Mouse (Mus musculus) natural killer cell, adult 2 months (primary cell): ENCODE data around the gene Mical2.

Experiments used
- DNase-seq, 2 experiments: peaks; one replicate each; pipeline ENCODE4 v3.0.0; 2022; ENCODE audit warnings: low spot score in 2 of 2

Mical2 gene

DNA sequence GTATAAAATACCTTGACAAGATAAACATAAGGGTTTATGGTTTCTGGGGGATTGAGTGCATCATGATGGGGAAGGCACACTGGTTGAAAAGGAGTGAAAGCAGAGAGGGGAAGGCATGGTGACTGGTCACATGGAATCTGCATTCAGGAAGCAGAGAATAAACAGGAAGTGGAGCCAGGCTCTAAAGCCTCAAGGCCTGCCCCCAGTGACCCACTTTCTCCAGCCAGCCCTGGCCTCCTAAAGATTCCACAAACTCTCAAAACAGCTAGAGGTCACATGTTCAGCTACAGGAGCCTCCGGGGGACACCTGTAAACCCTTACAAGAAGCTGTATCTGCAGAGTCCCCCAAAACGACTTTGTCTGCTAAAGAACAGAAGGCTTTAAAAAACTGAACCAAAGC, 179.4 kb downstream of the Mical2 start:
- no peak for DNase-seq

DNA sequence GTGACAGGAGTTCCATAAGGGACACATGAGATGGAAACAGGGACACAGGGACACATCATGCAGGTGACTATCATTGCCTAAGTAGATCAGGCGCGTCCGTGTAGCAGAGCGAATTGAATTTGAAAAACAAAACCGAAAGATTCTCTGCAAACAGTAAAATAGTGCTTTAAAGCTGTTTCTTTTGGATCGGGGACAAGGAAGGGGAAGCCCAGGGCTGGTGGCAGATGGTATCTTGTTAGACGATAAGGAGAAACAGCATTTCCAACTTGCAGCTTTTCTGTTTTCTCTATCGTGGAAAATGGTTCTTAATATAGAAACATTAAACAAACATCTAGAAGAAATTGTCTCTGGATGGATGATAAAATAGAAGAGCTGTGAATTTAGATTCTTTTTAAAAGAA, 179.9 kb downstream of the Mical2 start:
- DNase-seq: no peak

DNA sequence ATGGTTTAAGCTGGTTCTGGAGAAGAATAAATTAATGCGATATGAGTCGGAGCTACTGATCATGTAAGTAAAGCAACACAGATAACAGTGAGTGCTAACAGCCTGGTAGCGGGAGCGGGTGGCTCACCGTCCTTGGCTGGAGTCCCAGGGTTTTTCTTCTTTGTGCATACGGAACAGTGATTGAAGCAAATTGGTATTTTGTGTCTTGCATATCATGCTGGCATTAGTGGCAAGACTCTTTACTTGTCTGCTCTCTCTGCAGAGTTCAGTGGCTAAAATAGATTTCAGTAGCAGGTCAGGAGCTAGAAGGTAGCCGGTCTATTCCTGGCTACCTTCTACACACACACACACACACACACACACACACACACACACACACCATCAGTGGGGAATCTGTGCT, 181.9 kb downstream of the Mical2 start:
- DNase-seq: no peak

DNA sequence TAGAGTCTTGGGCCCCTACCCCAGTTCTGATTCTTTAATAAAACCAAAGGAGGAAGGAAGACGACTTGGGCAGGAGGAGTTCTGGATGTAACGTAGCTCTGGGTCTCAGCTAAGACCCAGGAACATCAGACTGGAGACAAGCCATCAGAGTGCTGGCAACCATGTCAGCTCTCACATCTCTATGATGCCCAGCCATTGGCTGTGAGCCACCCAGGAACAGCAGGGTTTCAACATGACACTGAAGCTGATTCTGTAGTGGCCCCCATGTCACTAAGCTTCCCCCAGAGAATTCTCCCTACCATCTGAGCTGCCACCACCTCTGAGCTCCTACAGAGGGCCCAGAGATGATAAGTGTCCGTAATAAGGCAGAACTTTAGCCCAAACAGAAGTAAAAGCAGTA, 184.3 kb downstream of the Mical2 start:
- DNase-seq: no peak

DNA sequence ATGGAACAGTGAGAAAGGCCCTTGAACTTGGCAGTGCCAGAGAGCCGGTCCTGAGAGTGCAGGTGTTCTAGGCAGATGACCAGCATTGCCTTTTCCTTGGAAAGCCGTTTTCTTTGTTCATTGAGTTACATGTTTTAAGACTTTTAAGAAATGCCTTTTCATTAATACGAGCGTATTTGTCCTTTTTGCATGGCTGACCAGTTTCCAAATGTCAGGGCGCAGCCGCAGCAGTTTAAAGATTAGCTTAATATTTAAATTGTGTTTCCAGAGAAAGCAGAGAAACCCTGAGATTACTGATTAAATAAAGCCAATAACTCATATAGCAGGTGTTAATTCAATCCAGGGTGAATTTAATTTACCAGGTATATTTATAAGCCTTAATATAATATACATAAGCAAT, 187.6 kb downstream of the Mical2 start:
- no peak for DNase-seq

DNA sequence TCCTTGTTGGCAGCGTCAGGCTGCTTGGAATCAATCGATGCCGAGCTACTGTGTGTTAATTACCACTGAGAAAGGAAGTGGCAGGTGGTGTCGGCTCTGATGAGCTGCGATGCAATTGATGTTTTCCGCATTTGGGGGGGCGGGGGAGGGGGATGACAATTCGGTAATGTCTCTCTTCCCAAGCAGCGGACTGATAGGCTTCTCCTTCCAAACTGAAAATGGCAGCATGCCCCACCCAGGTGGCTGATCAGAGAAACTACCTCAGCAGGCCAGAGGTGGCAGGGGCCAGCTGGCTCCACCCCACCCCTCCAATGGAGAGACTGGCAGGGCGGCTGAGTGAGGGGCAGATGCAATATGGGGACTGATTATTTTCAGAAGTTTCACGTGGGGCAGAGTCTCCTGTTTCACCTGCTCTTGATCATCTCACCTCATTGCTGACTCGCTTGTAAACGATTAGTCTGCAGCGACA, 190.4 kb downstream of the Mical2 start:
- DNase-seq: no peak

DNA sequence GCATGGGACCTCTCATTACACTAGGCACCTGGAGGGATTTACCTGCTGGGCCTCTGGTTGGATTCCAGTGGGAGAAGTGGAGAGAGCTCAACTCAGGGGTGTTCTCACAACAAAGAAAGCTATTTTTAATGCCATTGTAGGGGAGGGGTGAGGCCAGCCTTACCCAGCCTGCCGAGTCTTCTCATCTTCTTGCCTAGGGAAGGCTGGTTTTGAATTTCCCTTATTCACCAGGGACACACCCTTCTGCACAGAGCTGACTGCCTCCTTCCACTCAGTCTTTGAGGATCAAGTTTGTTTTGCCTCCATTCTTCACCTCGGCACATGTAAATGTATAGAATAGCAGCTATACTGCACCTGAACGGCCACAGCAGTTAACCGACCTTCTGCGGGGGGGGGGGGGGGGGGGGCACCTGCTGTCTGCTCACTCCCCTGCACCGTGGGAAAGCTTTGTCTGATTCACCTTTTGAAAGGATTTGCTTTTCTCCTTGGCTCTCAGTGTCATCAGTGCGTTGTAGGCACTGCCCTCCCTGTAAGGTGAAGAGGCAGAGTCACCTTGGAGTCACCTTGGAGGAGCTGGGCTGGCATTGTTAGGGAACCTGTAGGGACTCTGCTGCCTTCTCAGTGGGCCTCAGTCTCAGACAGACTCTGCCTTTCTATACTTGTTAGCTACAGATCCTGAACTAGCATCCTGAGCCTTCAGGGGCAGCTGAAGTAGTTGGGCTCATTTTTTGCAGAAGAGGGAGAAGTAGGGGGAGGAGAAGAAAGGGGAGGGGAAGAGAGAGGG, 191.3 kb downstream of the Mical2 start:
- no peak for DNase-seq

DNA sequence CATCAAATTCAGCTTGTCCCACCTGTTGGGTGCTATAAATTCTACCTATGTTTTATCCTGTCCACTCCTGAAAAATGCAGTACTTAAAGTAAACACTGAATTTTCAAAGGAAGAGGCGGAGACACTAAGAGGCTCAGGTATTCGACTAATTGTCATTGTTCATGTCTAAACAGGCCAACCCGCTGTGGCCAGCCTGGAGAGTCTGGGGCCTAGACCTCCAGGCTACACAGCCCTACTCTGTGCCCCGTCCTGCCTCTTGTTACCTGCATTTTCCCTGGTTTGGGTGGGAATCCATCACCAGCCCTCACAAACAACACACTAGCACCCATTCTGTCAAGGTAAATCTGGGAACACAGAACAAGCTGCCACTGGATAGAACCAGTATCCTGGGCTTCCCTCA, 191.9 kb downstream of the Mical2 start:
- DNase-seq: no peak

DNA sequence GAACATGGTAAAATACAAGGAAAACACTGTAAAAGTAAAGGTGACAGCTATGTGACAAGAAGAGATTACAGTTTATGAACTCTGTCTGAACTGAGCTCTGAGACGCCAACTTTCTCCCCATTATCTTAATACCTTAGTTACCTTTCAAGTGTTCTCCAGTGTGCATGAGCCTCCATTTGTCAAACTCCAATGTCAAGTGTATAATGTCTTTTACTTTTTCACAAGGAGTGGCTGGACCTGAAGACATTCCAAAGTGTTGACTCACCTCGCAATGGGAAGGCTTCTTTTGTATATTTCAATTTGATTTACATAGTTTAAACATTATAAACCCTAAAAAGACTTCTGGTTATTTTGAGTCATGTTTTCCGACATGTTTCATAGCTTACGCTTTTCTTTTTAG, 197.8 kb downstream of the Mical2 start:
- DNase-seq: no peak

DNA sequence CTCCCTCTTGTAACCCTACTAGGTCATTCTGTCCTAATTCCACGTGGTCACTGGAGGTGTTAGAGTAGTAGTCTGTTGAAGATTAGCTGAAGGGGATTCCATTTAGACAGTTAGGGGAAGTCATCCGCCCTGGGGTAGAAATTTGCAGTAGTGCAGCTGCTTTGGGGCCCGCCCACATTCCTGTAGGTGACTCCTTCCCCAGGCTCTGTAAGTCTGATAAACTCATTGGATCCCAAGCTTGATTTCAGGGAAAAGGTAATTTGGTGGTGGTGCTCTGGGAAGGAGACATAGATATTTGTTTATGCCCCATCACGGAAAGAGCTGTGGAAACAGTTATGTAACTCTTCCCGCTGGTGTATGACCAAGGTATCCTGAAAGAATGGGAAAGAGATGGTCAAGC, 201.2 kb downstream of the Mical2 start:
- no peak for DNase-seq

DNA sequence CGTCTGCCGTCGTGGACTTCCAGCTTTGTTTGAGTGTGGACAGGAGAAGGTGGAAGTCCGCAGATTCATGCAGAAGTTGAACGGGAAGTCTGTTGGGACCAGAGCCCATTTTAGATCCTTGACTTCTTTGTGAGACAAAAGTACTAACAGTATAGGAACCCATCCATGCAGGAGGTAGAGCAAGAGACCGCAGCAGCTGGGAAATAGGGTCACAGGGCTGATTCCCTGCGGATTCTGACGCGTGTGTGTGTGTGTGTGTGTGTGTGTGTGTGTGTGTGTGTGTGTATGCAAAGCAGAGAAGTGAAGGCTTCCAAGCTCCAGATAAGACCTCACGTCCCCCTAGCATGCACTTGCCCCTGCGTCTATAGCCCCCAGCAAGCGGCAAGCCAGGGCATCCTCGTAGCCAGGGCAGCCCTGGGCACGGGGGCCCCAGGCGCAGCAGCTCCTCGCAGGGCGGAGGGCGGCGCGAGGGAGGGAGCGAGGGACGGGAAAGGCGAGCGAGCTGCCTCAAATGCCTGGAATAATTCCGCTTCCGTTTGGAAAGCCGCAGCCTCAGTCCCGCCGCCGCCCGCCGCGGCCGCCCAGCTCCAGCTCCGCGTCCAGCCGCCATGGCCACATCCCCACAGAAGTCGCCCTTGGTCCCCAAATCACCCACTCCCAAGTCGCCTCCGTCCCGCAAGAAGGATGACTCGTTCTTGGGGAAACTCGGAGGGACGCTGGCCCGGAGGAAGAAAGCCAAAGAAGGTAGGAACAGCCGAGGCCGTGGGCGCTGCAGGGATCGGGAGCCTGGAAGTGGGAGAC, 201.9 kb downstream of the Mical2 start, which contains the start of gene Parva:
TSS of gene Parva (plus strand) at position 149 of the 801 bp plus-strand sequence.
- no peak for DNase-seq

DNA sequence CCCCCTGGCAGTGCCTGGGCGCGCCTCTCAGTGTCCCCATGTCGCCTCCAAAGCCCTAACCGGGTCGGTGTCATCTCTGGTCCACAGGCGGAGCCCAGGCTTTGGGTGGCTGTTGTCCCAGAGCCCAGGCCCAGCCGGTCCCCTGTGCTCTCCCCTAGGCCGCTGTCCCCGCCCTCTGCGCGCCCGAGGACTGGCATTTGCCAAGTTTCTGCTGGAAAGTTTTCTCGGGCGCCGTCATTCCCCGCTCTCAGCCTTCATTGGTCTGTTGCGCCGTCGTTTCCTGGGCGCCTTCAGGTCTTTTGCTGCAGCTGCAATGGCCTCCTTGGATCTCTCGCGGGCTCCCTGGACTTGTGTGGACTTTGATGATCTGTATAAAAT, 202.5 kb downstream of the Mical2 start:
- DNase-seq: no peak

DNA sequence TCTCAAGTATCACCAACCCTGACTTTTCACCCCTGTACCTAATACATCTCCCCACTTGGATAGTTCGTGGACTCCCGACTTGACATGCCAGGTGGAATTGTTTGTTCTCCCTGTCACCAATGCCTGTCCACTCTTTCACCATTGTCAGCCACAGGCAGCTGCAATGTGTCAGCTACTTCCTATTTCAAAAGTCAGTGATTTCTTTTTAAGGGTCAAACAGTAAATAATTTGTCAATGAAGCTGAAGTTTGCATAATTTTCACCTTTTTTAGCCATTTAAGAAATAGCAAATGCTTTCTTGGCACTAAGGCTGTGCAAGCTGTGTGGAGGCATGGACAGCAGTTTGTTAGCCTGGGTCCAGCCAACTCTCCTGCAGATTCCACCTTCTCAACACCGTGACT, 214.2 kb downstream of the Mical2 start:
- no peak for DNase-seq

DNA sequence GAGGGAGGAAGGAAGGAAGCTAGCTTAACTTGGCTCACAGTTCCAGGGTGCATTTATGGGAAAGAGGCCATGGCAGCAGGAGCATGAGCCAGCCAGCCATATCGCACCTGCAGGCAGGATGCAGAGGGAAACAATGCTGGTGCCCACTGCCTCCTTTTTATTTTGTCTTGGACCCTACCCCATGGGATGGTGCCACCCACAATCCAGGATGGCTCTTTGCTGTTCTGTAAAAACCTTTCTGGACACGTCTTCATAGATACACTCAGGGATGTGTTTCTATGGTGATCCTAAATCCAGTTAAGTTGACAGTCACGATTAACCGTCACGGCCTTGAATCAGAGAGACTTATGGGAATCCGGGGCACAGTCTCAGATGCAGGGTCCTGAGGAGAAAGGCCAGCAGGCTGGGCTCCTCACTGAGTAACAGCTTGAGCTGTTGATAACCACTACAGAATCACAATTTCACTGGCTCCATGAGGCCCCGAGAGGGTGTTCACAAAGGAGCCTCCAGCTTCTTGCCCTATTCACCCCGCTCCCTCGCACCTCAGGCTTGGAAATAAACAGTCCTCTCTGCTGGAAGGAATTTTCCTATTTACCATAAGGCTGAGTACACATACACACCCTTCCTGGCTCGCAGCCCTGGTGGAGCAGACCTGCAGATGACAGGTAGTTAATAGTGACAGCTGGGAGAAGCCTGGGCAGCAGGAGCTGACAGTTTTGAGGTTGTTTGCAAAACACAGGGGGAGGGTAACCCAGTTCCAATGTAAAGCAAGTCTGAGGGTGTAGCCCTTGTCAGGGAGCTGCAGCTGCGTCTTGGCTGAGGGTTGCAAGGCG, 218.7 kb downstream of the Mical2 start:
- DNase-seq: no peak

DNA sequence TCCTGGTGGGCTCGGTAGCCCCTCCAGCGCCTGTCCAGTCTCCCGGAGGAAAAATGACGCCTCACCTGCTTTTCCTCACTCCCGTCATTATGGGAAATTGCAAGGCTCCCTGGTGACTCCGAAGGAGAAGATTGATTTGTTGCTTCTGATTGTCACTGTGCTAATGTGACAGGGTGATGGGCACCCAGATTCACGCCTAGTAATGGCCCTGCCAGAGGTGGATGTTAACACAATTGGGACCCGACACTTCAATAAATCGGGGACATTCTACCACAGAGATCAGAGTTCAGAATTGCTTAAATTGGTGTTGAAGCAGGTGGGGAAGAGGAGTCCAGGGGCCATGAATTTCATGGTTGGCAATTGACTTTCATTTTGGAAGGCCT, 219.3 kb downstream of the Mical2 start:
- DNase-seq: no peak

DNA sequence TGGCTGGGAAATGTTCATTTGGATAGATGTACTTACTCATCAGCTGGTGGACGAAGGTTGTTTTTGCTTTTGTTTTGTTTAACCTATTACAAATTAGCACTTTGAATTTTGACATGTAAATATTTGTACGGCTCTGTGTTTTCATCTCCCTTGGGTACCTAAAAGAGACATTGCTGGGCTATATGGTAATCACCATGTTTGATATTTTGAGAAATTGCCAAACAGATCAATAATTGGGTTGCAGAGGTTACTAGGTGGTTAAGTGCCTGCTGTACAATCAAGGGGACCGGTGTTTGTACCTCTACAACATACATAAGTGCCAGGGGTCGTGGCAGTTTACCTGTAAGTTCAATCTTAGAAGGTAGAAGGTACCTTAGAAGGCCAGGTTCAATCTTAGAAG, 220.8 kb downstream of the Mical2 start:
- DNase-seq: no peak

DNA sequence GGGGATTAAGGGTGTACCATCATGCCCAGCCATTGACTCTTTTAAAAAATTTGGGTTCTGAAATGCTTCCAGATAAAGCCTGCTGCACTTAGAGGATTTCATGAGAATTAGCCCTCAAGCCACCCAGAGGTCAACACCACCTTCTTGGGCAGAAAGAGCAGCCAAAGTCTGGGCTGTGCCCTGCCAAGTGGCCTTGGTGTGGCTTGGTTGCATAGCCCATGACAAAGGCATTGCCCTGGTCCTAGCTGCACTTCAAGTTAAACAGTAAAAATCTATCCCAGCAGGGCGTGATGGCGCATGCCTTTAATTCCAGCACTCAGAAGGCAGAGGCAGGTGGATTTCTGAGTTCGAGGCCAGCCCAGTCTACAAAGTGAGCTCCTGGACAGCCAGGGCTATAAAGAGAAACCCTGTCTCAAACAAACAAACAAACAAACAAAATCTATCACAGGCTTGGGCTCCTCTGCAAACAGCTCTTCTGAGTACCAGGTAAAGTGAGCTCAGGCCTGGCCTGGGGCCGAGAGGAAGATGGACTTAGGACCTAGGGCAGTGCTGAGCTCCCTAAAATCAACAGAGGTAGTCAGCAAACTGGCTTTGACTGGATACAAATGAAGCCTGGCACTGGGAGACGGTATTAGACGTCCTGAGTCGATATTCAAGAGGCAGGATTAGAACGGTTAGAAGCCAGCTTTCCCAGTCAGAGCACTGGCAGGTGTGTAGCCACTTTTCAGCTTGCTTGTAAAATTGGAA, 224.5 kb downstream of the Mical2 start:
- DNase-seq: no peak

DNA sequence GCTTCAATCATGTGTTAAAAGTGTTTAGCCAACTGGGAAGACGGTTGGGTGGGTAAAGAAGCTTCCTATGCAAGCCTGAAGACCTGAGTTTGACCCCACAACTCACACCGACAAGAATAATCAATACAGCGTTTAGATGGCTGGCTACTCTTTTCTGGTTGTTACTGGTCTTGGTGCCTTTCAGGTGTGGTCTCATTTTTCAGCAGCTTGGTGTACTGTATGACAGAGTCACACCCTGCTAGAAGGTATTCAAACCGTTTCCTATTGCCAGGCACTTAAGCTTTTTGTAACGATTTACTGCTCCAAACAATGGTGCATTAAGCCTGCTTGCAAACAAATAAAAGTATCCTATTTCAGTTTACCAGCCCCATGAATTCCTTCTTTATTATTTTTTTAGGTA, 226.8 kb downstream of the Mical2 start:
- DNase-seq: no peak

DNA sequence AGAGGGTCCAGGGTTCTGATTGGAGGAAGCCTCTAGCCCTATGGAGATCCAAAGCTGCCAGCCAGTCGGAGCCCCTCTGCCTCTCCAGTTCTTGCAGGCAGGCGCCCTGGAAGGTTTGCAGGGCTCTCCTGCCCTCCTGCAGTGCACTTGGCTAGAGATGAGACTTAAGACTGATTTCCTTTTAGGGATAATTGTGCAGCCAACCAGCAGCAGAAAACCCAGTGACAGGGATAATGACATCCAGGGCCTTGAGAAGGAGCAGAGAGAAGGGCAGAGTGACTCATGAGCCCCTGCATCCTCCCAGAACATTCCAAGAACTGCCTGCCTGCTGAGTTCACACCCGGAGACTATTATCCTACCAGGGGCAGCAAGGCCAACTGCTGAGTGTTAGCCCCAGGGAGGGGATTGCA, 228.2 kb downstream of the Mical2 start:
- no peak for DNase-seq

DNA sequence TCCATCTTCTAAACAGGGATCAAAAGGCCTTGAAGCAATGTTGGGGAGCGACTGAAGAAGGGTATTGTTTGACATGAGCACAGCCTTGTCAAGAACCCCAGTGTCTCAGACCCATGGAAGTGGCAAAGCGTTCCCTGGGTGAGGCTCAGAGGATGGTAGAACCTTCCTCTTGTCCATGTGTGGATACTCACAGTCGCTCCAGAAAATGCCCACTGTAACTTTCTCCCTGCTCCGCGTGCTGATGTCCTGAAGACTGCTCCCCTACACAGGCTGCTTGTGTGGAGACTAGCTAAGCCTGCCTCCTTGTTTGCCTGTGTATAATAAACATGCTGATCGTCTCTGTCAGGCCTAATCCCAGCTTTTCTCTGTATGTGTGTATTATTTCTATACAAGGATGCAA, 228.7 kb downstream of the Mical2 start:
- no peak for DNase-seq

DNA sequence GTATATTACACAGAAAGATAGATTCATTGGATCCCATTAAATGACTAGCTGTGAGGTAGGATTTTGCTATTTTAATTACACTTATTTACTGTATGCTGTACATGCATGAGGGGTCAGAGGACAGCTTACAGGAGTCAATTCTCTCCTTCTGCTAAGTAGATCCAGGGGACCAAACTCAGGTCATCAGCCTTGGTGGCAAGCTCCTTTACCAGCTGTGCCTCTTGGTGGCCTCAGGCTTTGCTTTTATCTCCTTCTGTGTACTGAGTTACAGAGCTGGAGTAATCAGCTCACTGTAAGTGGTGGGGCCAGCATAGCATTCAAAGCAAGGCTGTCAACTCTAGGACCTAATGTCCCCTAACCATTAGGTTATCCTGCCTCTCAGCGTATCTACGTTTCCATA, 229.3 kb downstream of the Mical2 start:
- no peak for DNase-seq
